In the genomic region with DNA sequence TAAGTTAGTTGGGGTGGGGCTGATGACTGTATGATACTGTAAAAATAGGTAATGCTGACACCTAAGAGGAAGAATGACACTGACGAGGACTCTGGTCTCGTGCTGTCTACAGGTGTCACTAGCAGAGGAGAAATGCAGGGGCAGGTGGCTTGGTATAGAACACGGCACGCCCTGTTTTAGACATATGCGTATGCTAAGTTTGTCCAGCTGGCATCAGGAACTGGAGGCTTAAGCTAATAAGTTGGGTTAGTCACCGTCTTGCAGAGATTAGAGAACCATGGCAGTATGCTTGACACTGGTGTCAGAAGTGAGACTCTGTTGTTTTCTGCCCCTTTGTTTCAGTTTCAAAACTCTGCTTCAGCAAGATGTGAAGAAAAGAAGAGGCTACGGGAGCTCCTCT, we compare ENCODE assay signal across 36 mouse cellular contexts. TPM values are rescaled to one million over a fixed set of nuclear protein-coding genes. Genes with fewer than 3 reads are reported as not detected.
"Had no signal": no experiment of that assay in that cellular context is flagged by ENCODE, and none has a peak within 500 bp of the region (broad histone marks: within the 10 kb centered on the region; RNA-seq: fewer than 3 reads in every experiment).

No protein-coding gene starts in this region.

- H3K9me3 ChIP-seq: heart, embryonic 10.5 days; heart, embryonic 12.5 days; heart, embryonic 13.5 days; heart, embryonic 15.5 days; hindbrain, embryonic 10.5 days; hindbrain, embryonic 12.5 days; hindbrain, embryonic 13.5 days; hindbrain, embryonic 15.5 days; intestine, embryonic 15.5 days; kidney, embryonic 15.5 days had no signal

- H3K27ac ChIP-seq: heart, embryonic 10.5 days; heart, embryonic 13.5 days; heart, embryonic 15.5 days; hindbrain, embryonic 10.5 days; hindbrain, embryonic 12.5 days; hindbrain, embryonic 13.5 days; hindbrain, embryonic 14.5 days; hindbrain, embryonic 15.5 days; hindbrain, postnatal 0 days; intestine, embryonic 15.5 days; kidney, embryonic 15.5 days; kidney, postnatal 0 days; layer of hippocampus, adult 2 months had no signal

- H3K4me2 ChIP-seq: heart, embryonic 11.5 days; heart, embryonic 12.5 days; heart, embryonic 13.5 days; heart, embryonic 15.5 days; hindbrain, embryonic 12.5 days; hindbrain, embryonic 13.5 days; hindbrain, embryonic 14.5 days; hindbrain, embryonic 15.5 days; intestine, embryonic 15.5 days; kidney, embryonic 15.5 days had no signal

- H3K9ac ChIP-seq: heart, embryonic 12.5 days; heart, embryonic 13.5 days; heart, embryonic 15.5 days; hindbrain, embryonic 12.5 days; hindbrain, embryonic 13.5 days; hindbrain, embryonic 14.5 days; hindbrain, embryonic 15.5 days; intestine, embryonic 15.5 days; kidney, embryonic 15.5 days had no signal

- DNase-seq: heart, postnatal 10 days; heart, postnatal 14 days; heart, postnatal 36 days; heart, postnatal 4 days; kidney, adult 11 months; kidney, adult 2 months; kidney, adult 8-10 months; kidney, adult 9 months; kidney, postnatal 10 days; kidney, postnatal 14 days; kidney, postnatal 25 days; kidney, postnatal 36 days; kidney, postnatal 4 days; layer of hippocampus, adult 9-11 months; layer of hippocampus, postnatal 36 days had no signal

- H3K4me3 ChIP-seq: heart, embryonic 10.5 days; heart, embryonic 12.5 days; heart, embryonic 13.5 days; heart, embryonic 15.5 days; hindbrain, embryonic 10.5 days; hindbrain, embryonic 12.5 days; hindbrain, embryonic 13.5 days; hindbrain, embryonic 15.5 days; intestine, embryonic 15.5 days; kidney, embryonic 15.5 days; layer of hippocampus, adult 2 months had no signal

- ATAC-seq: hindbrain, embryonic 16.5 days; hindbrain, postnatal 0 days; inflammation-experienced regulatory T-cells, adult 6 months; intestine, embryonic 15.5 days; intestine, embryonic 16.5 days; intestine, postnatal 0 days had no signal

- H3K27me3 ChIP-seq: heart, embryonic 12.5 days; heart, embryonic 13.5 days; heart, embryonic 15.5 days; hindbrain, embryonic 12.5 days; hindbrain, embryonic 13.5 days; hindbrain, embryonic 15.5 days; intestine, embryonic 15.5 days; kidney, embryonic 15.5 days had no signal

RNA-seq across cellular contexts. Expression of a gene that starts 37.2 kb away (rescaled TPM):
- total RNA-seq: heart, postnatal 36 days had no signal

RNA-seq across cellular contexts. Expression of a gene that starts 37.4 kb away (rescaled TPM):
- polyA plus RNA-seq: heart, postnatal 0 days; hindbrain, embryonic 11.5 days had no signal
